22 mouse cellular contexts compared by ENCODE assay signal in the genomic region with DNA sequence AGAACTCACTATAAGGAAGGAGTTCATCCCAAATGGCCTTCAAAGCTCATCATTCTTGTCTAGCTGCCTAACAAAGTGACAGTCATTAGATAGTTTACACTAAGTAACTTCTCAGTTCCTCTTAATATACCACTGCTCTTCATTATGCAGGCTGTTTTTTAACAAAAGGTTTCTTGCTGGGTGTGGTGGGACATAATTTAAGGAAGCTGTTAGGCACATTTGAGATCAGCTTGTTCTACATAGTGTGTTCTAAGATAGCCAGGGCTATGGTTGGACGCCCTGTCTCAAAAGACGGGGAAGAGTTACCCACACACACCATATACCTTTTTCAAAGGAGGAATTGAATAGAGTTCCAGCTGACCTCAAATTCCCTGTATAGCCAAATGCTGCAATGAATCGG. TPM values are rescaled to one million over a fixed set of nuclear protein-coding genes. Genes with fewer than 3 reads are reported as not detected.
A peak's percentile ranks its signal among the peaks of the same experiment; 100 is the strongest.
DNase-seq lines count a peak whose midpoint lies in the region; ATAC-seq and TF ChIP-seq lines count a peak whose summit lies in the region.
"Had no signal": no experiment of that assay in that cellular context is flagged by ENCODE, and none has a peak within 500 bp of the region (broad histone marks: within the 10 kb centered on the region; RNA-seq: fewer than 3 reads in every experiment).

No protein-coding gene starts in this region.

- no peak for TF ChIP-seq POLR2A in spleen, adult 2 months (IDR thresholded peaks at IDR 0.05; ENCODE audit: low read depth, low read length)
- TF ChIP-seq POLR2A in MEL (IDR thresholded peaks at IDR 0.05; ENCODE audit: control insufficient read depth in 1 of 2, insufficient read depth in 1 of 2, low read depth in 1 of 2, low read length in 2 of 2, poor library complexity in 1 of 2): no peak

- no peak for TF ChIP-seq RAD21 in MEL (IDR thresholded peaks at IDR 0.05; ENCODE audit: low read depth, low read length)

- no peak for TF ChIP-seq EP300 in MEL (IDR thresholded peaks at IDR 0.05; ENCODE audit: low read depth in 1 of 2, low read length in 2 of 2)

- no peaks in the 10 kb centered on the region for H3K79me2 ChIP-seq in MEL (ENCODE audit: control insufficient read depth, insufficient read depth, low read length, poor library complexity)

- H3K27me3 ChIP-seq in spleen, adult 2 months (ENCODE audit: control insufficient read depth, insufficient read depth, low read length): no peaks in the 10 kb centered on the region
- no peaks in the 10 kb centered on the region for H3K27me3 ChIP-seq in MEL (ENCODE audit: control insufficient read depth in 1 of 2, insufficient read depth in 2 of 2, low read length in 2 of 2)
- H3K27me3 ChIP-seq: heart, embryonic 15.5 days; intestine, embryonic 15.5 days; Patski had no signal

- H3K4me3 ChIP-seq in spleen, adult 2 months (ENCODE audit: extremely low read depth, insufficient read depth, insufficient read length): no peak overlapping the region
- no peak overlapping the region for H3K4me3 ChIP-seq in MEL (ENCODE audit: control insufficient read depth in 1 of 2, insufficient read depth in 1 of 2, low read depth in 2 of 2, low read length in 2 of 2)
- H3K4me3 ChIP-seq: embryonic facial prominence, embryonic 10.5 days; heart, adult 2 months; heart, embryonic 15.5 days; hindbrain, embryonic 10.5 days; intestine, embryonic 15.5 days had no signal

- H3K9ac ChIP-seq in MEL (ENCODE audit: control insufficient read depth, low read depth, low read length, poor library complexity, severe bottlenecking): no peak overlapping the region
- H3K9ac ChIP-seq: heart, embryonic 15.5 days; hindbrain, embryonic 14.5 days; intestine, embryonic 15.5 days had no signal

- H3K9me3 ChIP-seq in MEL (replicated peaks; ENCODE audit: insufficient read depth, low read length): no peaks in the 10 kb centered on the region
- H3K9me3 ChIP-seq: heart, embryonic 15.5 days; intestine, embryonic 15.5 days had no signal

- 68% methylated on average over 3 of the region's 3 CpGs for WGBS in spleen, adult 2 months

- no peaks in the 10 kb centered on the region for H3K36me3 ChIP-seq in spleen, adult 2 months (ENCODE audit: control insufficient read depth, insufficient read depth, low read length)
- H3K36me3 ChIP-seq in MEL (ENCODE audit: control insufficient read depth in 1 of 2, insufficient read depth in 2 of 2, low read length in 2 of 2): peaks cover 0 to 2% of the 10 kb centered on the region in 2 experiments; a peak in 1 of 4 replicates
- H3K36me3 ChIP-seq: embryonic facial prominence, embryonic 10.5 days; G1E; heart, embryonic 15.5 days; hindbrain, embryonic 10.5 days; intestine, embryonic 15.5 days had no signal

- peak; percentile 83 for ATAC-seq in granulocyte monocyte progenitor cell, adult 5-6 weeks (replicated peaks; ENCODE audit: poor library complexity, severe bottlenecking)
- peak; percentile 79 for ATAC-seq in neutrophil, adult 5-6 weeks (ENCODE audit: extremely low read depth, insufficient number of reproducible peaks, low FRiP score, poor library complexity, severe bottlenecking)
- ATAC-seq: activated CD4-positive, CD25-positive, alpha-beta regulatory T cell, adult 4 months; forebrain, embryonic 14.5 days; intestine, embryonic 15.5 days; Patski had no signal

- H3K4me1 ChIP-seq in spleen, adult 2 months (ENCODE audit: control insufficient read depth, insufficient read depth, insufficient read length): peaks cover 8% of the 10 kb centered on the region
- H3K4me1 ChIP-seq in MEL (ENCODE audit: control insufficient read depth in 1 of 2, insufficient read depth in 2 of 2, low read length in 2 of 2): peaks cover 0 to 4% of the 10 kb centered on the region in 2 experiments; a peak in 1 of 4 replicates
- H3K4me1 ChIP-seq: intestine, embryonic 15.5 days had no signal

- peak overlapping the region; percentile 90 for H3K27ac ChIP-seq in spleen, adult 2 months (ENCODE audit: insufficient read depth, low read length)
- H3K27ac ChIP-seq in MEL (ENCODE audit: control insufficient read depth, low read depth, low read length): no peak overlapping the region
- H3K27ac ChIP-seq: embryonic facial prominence, embryonic 10.5 days; heart, adult 2 months; heart, embryonic 15.5 days; hindbrain, embryonic 10.5 days; hindbrain, embryonic 14.5 days; intestine, embryonic 15.5 days had no signal

- TF ChIP-seq CTCF in spleen, adult 2 months (IDR thresholded peaks at IDR 0.05; ENCODE audit: extremely low read depth, insufficient read depth, insufficient read length, insufficient replicate concordance): no peak
- TF ChIP-seq CTCF in MEL (IDR thresholded peaks at IDR 0.05 in 2 of 3, conservative IDR thresholded peaks at IDR 0.05 in 1 of 3; ENCODE audit: control insufficient read depth in 1 of 3, insufficient read depth in 1 of 3, low read depth in 2 of 3, low read length in 3 of 3, poor library complexity in 1 of 3, severe bottlenecking in 1 of 3): no peak

- DNase-seq in spleen, adult 2 months (ENCODE audit: low read depth in 1 of 2, low spot score in 2 of 2): no peak
- no peak for DNase-seq in spleen, postnatal 4 days (ENCODE audit: low spot score in 2 of 2)
- DNase-seq in MEL (ENCODE audit: low read depth, low spot score): peak; percentile 60
- no peak for DNase-seq in yolk sac, embryonic 10.5 days (ENCODE audit: low spot score)
- no peak for DNase-seq in thymus, postnatal 10 days (ENCODE audit: low spot score in 2 of 2)
- DNase-seq in thymus, postnatal 0 days (ENCODE audit: low spot score): no peak
- DNase-seq: adrenal gland, postnatal 14 days; cerebellum, adult 8-10 months; cerebellum, postnatal 36 days; gastrocnemius, postnatal 36 days; heart, adult 2 months had no signal

TF ChIP-seq in MEL, 35 proteins besides CTCF, POLR2A, EP300 and RAD21:
- TF ChIP-seq NELFE (IDR thresholded peaks at IDR 0.05; ENCODE audit: low read depth, low read length) (no peak), ZKSCAN1 (IDR thresholded peaks at IDR 0.05; ENCODE audit: low read depth, low read length) (no peak), ZC3H11A (IDR thresholded peaks at IDR 0.05; ENCODE audit: low read depth, low read length) (no peak), HCFC1 (IDR thresholded peaks at IDR 0.05; ENCODE audit: low read depth, low read length) (no peak), RCOR1 (IDR thresholded peaks at IDR 0.05; ENCODE audit: low read depth, low read length) (no peak)

RNA-seq across cellular contexts. Expression of gene Atf7ip, which starts 21.9 kb away (rescaled TPM):
- polyA plus RNA-seq in spleen, adult 2 months (2012; rRNA removed): 30.3 and 32.5 TPM in 2 replicates
- 7.3 and 10.7 TPM in 2 replicates for total RNA-seq in MEL (2012; rRNA removed)
- polyA plus RNA-seq in MEL (2012; ENCODE audit: insufficient read depth in 1 of 2, insufficient read length in 2 of 2, low read depth in 1 of 2, low replicate concordance in 2 of 2, missing spikeins in 1 of 2): 10 to 100 TPM; 24.6 to 56.1 TPM
- total RNA-seq in granulocyte monocyte progenitor cell, adult 5-6 weeks (2014; fragmentation: Nextera tagmentation): 94.1 and 126 TPM in 2 replicates
- total RNA-seq in granulocyte monocyte progenitor cell, adult 5-6 weeks (2017): 32.3 and 43.4 TPM in 2 replicates
- total RNA-seq in neutrophil, adult 5-6 weeks (2017): 194 and 211 TPM in 2 replicates
- 26.5 and 28.5 TPM in 2 replicates for polyA plus RNA-seq in thymus, postnatal 0 days (2015; fragmentation: Nextera tagmentation; extraction: Ambion mirVana)
